Mouse (Mus musculus) forebrain, embryonic 15.5 days (tissue): Measurements from ENCODE around the gene Cd9. TPM values are rescaled to one million over a fixed set of nuclear protein-coding genes. Genes with fewer than 3 reads are reported as not detected.

ENCODE experiments used
- ATAC-seq: fragments of 200-750 bp; cut with Nextera tagmentation; replicated peaks from 2 replicates; pipeline ENCODE4 v1.8.0; 2017; ENCODE audit warnings: mild to moderate bottlenecking, moderate TSS enrichment, moderate library complexity
- H3K27ac ChIP-seq: fragments of 300-500 bp; sonication (generic); replicated peaks from 2 replicates; pipeline ENCODE4 v1.5.1; 2015; ENCODE audit warnings: mild to moderate bottlenecking, inconsistent platforms
- H3K27me3 ChIP-seq: fragments of 300-500 bp; sonication (generic); 2 replicates; pipeline ENCODE4 v1.6.1; 2015; ENCODE audit warnings: inconsistent platforms
- H3K36me3 ChIP-seq: fragments of 300-500 bp; sonication (generic); 2 replicates; pipeline ENCODE4 v1.6.1; 2015; ENCODE audit warnings: mild to moderate bottlenecking, inconsistent platforms
- H3K4me1 ChIP-seq: fragments of 300-500 bp; sonication (generic); 2 replicates; pipeline ENCODE4 v1.6.1; 2015; ENCODE audit warnings: inconsistent platforms
- H3K4me2 ChIP-seq: fragments of 300-500 bp; sonication (generic); replicated peaks from 2 replicates; pipeline ENCODE4 v1.6.1; 2015; ENCODE audit warnings: mild to moderate bottlenecking, inconsistent platforms
- H3K4me3 ChIP-seq: fragments of 300-500 bp; sonication (generic); 2 replicates; pipeline ENCODE4 v1.5.1; 2015; ENCODE audit warnings: mild to moderate bottlenecking, inconsistent platforms
- H3K9ac ChIP-seq: fragments of 300-500 bp; sonication (generic); replicated peaks from 2 replicates; pipeline ENCODE4 v1.6.1; 2015; ENCODE audit warnings: mild to moderate bottlenecking, inconsistent platforms
- H3K9me3 ChIP-seq: fragments of 300-500 bp; sonication (generic); 2 replicates; pipeline ENCODE4 v1.6.1; 2016; ENCODE audit warnings: inconsistent platforms
- whole genome bisulfite sequencing: fragments of 180-500 bp; shearing (Covaris S2); methylation state at CpG from one replicate; pipeline ENCODE4 v1.1.7; 2015; ENCODE audit warnings: mixed read lengths; 5-methylcytosine and 5-hydroxymethylcytosine counted together
- polyA plus RNA-seq: library from polyadenylated mRNA; unstranded; fragments of >200 nt; fragmentation: Nextera tagmentation; extraction: Ambion mirVana; gene quantifications from 2 replicates; pipeline ENCODE4 v1.2.1, GENCODE M21; 2015

The Cd9 gene
- polyA plus RNA-seq, 1 experiment from 2014 or later = 81.6 TPM

DNA sequence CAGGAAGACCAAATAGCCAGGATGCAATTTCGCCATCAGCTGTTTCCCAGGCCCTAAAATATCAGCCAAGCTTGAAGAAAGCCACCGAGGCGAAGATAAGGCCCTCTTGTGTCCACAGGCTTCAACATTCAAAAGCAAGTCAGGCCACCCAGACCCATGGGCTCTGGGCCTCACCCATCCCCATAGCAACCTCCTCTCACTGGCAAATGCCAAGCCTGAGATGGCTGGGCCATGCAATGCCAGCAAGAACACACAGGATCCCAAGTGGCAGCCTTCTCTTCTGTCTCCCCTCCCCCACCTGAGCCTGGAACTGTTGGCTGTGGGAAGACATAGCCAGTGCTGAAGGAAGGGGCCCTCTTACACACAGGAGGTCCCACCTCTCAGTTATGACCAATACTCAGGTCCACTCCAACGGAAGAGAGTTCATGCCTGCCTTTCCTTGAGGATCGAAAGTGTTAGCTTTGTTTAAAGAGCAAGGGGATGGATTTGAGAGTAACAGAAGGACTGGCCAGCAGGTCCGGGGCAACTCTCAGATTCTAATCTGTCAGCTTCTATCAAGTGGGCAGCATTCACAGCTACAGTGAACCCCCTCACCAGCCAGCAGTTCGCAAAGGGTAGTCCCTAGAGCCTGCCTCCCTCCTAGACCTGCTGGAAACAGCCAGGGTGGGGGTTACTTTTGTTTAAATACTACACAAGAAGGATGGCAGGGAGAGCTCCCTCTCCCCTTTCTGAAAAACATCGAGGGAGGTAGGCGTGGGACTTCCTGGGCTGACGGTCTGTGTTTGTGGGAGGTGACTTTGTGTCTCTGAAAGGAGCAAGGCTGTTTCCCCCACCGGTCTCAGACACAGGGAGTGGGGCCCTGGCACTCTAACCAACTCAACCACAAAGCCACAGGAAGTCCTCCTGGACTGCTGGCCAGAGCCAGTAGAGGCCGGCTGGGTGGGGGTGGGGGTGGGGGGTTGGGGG, 13.9 kb downstream of the Cd9 start:
- no peaks in the 10 kb centered on the region for H3K36me3 ChIP-seq
- H3K4me1 ChIP-seq = peaks cover 32% of the 10 kb centered on the region
- peak; percentile 81 for ATAC-seq
- H3K27me3 ChIP-seq = no peaks in the 10 kb centered on the region
- WGBS = 32% methylated on average over 12 of the region's 12 CpGs
- peak overlapping the region; percentile 65 for H3K27ac ChIP-seq
- H3K4me2 ChIP-seq = no peak overlapping the region
- no peak overlapping the region for H3K9ac ChIP-seq
- H3K4me3 ChIP-seq = no peak overlapping the region
- no peaks in the 10 kb centered on the region for H3K9me3 ChIP-seq

- no peaks in the 10 kb centered on the region for H3K9me3 ChIP-seq
- H3K4me2 ChIP-seq = no peak overlapping the region
- H3K27me3 ChIP-seq = no peaks in the 10 kb centered on the region
- no peak overlapping the region for H3K27ac ChIP-seq
- no peak overlapping the region for H3K9ac ChIP-seq
- WGBS = 89% methylated on average over 9 of the region's 9 CpGs
- no peaks in the 10 kb centered on the region for H3K36me3 ChIP-seq
- no peak for ATAC-seq
- H3K4me3 ChIP-seq = no peak overlapping the region
- peaks cover 38% of the 10 kb centered on the region for H3K4me1 ChIP-seq
Observed at GRCm38 (mm10) chr6:125479359-125479758, 15.2 kb downstream of the Cd9 start.

DNA sequence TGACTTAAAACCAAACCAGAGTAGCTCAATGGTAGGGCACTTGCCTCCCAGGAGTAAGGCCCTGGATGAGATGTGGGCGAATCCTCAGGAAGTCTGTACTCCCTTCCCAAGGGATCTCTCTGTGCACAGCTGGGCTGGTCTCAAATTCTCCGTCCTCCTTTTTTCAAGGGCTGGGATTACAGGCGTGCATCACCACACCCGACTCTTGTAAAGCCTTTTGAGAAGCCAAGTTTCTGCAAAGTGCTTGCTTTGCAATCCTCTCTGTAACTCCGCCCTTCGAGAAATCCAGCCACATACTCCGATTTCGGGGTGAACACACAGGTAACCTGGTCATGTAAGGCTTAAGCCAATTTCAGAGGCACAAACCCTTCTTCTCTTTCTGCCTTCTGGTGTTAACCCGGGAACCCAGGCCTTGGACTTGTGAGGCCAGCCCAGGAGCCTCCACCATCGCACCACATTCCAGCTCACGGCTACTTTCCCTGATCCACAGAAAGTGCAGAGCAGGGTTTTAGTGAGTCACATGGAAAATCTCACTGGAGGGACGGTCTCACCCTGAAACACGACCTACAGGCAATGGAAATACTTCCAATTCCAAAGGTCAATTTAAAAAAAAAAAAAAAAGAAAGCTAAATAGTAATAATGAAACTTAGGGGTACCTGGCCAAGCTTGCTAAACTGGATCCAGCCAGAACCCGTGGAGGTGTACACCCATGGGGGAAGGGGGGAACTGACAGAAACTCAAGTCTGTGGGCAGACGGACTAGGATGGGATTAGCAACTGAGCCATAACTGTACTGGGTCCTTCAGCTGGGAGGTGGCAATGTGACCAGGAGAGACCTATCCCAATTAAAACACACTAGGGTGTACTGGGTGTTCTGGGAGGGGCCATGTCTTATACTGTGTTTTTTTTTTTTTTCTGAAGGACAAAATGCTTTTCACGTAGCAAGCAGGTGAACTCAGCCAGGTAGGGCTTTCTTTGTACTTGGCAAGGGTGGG, 16.2 kb downstream of the Cd9 start:
- no peak overlapping the region for H3K4me3 ChIP-seq
- no peak overlapping the region for H3K4me2 ChIP-seq
- no peak for ATAC-seq
- H3K4me1 ChIP-seq = peaks cover 38% of the 10 kb centered on the region
- no peaks in the 10 kb centered on the region for H3K9me3 ChIP-seq
- H3K27me3 ChIP-seq = no peaks in the 10 kb centered on the region
- WGBS = 89% methylated on average over 16 of the region's 16 CpGs
- H3K9ac ChIP-seq = no peak overlapping the region
- no peaks in the 10 kb centered on the region for H3K36me3 ChIP-seq
- H3K27ac ChIP-seq = no peak overlapping the region

DNA sequence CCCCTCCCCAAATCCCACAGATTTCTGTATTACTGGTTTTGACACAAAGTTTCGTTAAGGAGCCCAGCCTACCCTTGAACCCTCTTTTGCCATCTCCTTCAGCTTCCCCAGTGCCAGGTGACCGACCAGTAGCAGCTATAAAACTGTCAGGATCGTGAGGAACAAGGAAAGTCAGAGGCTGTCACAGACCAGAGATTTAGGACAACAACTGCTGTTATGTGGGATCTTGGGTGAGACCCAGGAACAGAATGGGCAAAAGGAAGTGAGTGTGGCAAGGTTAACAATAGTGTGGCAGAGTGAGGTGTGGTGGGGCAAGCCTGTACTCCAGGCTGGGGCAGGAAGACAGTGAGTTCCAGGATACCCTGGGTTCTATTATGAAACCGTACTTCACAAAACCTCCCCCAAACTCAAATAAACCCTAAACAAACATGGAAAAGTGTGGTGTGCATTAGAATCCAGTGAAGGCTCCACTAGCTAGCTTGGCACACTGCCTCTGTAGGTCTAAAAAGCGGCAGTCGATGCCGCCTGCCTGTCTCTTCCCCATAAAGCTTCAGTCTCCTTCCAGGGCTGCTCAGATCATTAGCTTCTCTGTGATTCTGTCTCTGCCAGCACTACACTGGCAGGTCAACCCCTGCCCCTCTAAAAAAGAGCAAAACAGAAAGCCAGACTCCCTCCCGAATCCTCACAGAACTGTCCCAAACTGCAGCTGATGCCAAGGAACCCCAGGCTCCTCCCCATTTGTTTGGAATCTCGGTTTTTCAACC, 17.6 kb downstream of the Cd9 start:
- Histone ChIP-seq H3K9ac (no peak overlapping the region), H3K4me2 (no peak overlapping the region), H3K27ac (peak overlapping the region; percentile 50), H3K27me3 (no peaks in the 10 kb centered on the region), H3K4me3 (no peak overlapping the region), H3K9me3 (no peaks in the 10 kb centered on the region), H3K4me1 (peaks cover 38% of the 10 kb centered on the region), H3K36me3 (no peaks in the 10 kb centered on the region)
- ATAC-seq = no peak
- WGBS = 54% methylated on average over 9 of the region's 9 CpGs

- H3K9ac ChIP-seq = no peak overlapping the region
- H3K4me3 ChIP-seq = no peak overlapping the region
- WGBS = 34% methylated on average over 8 of the region's 8 CpGs
- 0 out of 2 replicates have a peak overlapping the region, but pooled peaks have one; percentile 50 for H3K27ac ChIP-seq
- no peaks in the 10 kb centered on the region for H3K36me3 ChIP-seq
- H3K9me3 ChIP-seq = no peaks in the 10 kb centered on the region
- H3K4me1 ChIP-seq = peaks cover 30% of the 10 kb centered on the region
- H3K27me3 ChIP-seq = no peaks in the 10 kb centered on the region
- H3K4me2 ChIP-seq = no peak overlapping the region
- ATAC-seq = no peak
Observed at GRCm38 (mm10) chr6:125476090-125476489, 18.5 kb downstream of the Cd9 start.

- no peak overlapping the region for H3K27ac ChIP-seq
- H3K4me3 ChIP-seq = no peak overlapping the region
- no peaks in the 10 kb centered on the region for H3K36me3 ChIP-seq
- no peak overlapping the region for H3K9ac ChIP-seq
- ATAC-seq = no peak
- H3K4me1 ChIP-seq = peaks cover 22% of the 10 kb centered on the region
- H3K27me3 ChIP-seq = no peaks in the 10 kb centered on the region
- H3K4me2 ChIP-seq = no peak overlapping the region
- WGBS = 25% methylated on average over 1 of the region's 1 CpGs
- H3K9me3 ChIP-seq = no peaks in the 10 kb centered on the region
Observed at GRCm38 (mm10) chr6:125475184-125475583, 19.4 kb downstream of the Cd9 start.

DNA sequence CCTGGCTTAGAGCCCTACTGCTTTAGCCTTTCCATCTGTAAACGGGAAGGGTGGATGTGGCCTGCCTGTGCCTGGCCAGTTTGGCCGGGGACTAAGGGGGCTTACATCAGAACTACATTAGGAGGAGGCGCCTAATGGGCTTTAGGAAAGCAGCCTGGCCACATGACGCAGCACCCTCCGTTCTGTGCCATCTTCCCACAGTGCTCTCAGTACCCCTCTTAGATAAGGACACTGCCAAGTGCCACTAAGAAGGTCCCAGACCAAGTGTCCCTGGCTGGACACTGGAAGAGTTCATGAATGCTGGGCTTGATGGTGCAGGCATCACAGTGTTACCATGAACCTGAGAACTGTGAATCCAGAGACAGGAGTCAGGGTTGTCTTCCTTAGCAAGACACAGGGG, 20.7 kb downstream of the Cd9 start:
- Histone ChIP-seq H3K36me3 (no peaks in the 10 kb centered on the region), H3K4me3 (no peak overlapping the region), H3K27me3 (no peaks in the 10 kb centered on the region), H3K4me1 (peaks cover 23% of the 10 kb centered on the region), H3K27ac (no peak overlapping the region), H3K9ac (no peak overlapping the region), H3K4me2 (no peak overlapping the region), H3K9me3 (no peaks in the 10 kb centered on the region)
- no peak for ATAC-seq
- WGBS = 88% methylated on average over 5 of the region's 5 CpGs

DNA sequence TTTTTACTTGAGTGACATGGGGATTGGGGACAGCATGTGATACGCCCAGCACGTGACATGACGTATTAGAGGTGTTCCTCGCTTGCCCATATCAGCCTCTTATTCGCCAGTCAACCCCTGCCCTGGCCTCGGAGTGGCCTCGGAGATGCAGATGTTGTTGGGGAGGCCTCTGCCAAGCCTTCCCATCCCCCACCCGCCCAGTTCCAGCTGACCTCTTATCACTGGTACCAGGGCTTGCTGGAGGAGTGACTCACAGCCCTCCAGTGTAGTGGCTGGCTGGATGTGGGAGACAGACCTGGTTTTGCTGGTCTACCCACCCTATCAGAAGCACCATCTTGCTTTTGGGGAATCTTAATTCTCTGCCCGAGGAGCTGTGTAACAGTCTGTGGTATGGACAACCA, 21.3 kb downstream of the Cd9 start:
- H3K4me1 ChIP-seq = peaks cover 29% of the 10 kb centered on the region
- no peaks in the 10 kb centered on the region for H3K27me3 ChIP-seq
- no peak overlapping the region for H3K4me3 ChIP-seq
- no peak overlapping the region for H3K9ac ChIP-seq
- H3K27ac ChIP-seq = no peak overlapping the region
- no peak overlapping the region for H3K4me2 ChIP-seq
- ATAC-seq = no peak
- WGBS = 91% methylated on average over 9 of the region's 9 CpGs
- no peaks in the 10 kb centered on the region for H3K36me3 ChIP-seq
- H3K9me3 ChIP-seq = no peaks in the 10 kb centered on the region

GRCm38 (mm10) chr6:125471921-125472320, 22.7 kb downstream of the Cd9 start:
- Histone ChIP-seq H3K4me3 (no peak overlapping the region), H3K4me1 (peaks cover 34% of the 10 kb centered on the region), H3K36me3 (no peaks in the 10 kb centered on the region), H3K9me3 (no peaks in the 10 kb centered on the region), H3K27ac (no peak overlapping the region), H3K27me3 (no peaks in the 10 kb centered on the region), H3K4me2 (no peak overlapping the region), H3K9ac (no peak overlapping the region)
- 55% methylated on average over 4 of the region's 4 CpGs for WGBS
- no peak for ATAC-seq

GRCm38 (mm10) chr6:125471326-125471725, 23.3 kb downstream of the Cd9 start:
- Histone ChIP-seq H3K4me2 (no peak overlapping the region), H3K36me3 (no peaks in the 10 kb centered on the region), H3K9me3 (no peaks in the 10 kb centered on the region), H3K27me3 (no peaks in the 10 kb centered on the region), H3K27ac (no peak overlapping the region), H3K4me3 (no peak overlapping the region), H3K9ac (no peak overlapping the region), H3K4me1 (peaks cover 28% of the 10 kb centered on the region)
- ATAC-seq = no peak
- 88% methylated on average over 7 of the region's 7 CpGs for WGBS

- WGBS = 98% methylated on average over 5 of the region's 5 CpGs
- Histone ChIP-seq H3K36me3 (no peaks in the 10 kb centered on the region), H3K27ac (no peak overlapping the region), H3K4me3 (no peak overlapping the region), H3K4me1 (peaks cover 24% of the 10 kb centered on the region), H3K27me3 (no peaks in the 10 kb centered on the region), H3K9ac (no peak overlapping the region), H3K9me3 (no peaks in the 10 kb centered on the region), H3K4me2 (no peak overlapping the region)
- no peak for ATAC-seq
Observed at GRCm38 (mm10) chr6:125470616-125471015, 24.0 kb downstream of the Cd9 start.
